Mouse (Mus musculus) megakaryocyte progenitor cell, adult 5-6 weeks (primary cell): ENCODE measurements at regions not wholly inside any gene's neighbourhood (a gene's known extent, or its start where the extent isn't known, plus 50 kb on each side); places are given as distances from the start of the nearest gene placed in this dataset.

Experiments used
- ATAC-seq: replicated peaks from 2 replicates; pipeline ENCODE4 v1.8.0; 2016; ENCODE audit warnings: mild to moderate bottlenecking, moderate TSS enrichment, inconsistent platforms; ENCODE audit not compliant: poor library complexity

- ATAC-seq, result no peak
Observed at GRCm38 (mm10) chr8:34709911-34710733, 598.6 kb upstream of the Gm10131 start.

- ATAC-seq, result no peak
Observed at GRCm38 (mm10) chr8:34709316-34709715, 597.8 kb upstream of the Gm10131 start.

GRCm38 (mm10) chr8:34703351-34703750 is 591.8 kb upstream of the Gm10131 start:
- ATAC-seq, result no peak

- ATAC-seq, result no peak
Observed at GRCm38 (mm10) chr8:34702806-34703205, 591.3 kb upstream of the Gm10131 start.

- ATAC-seq, result no peak
Observed at GRCm38 (mm10) chr8:34699015-34699414, 587.5 kb upstream of the Gm10131 start.

- no peak for ATAC-seq
Observed at GRCm38 (mm10) chr8:34696365-34696764, 584.8 kb upstream of the Gm10131 start.

GRCm38 (mm10) chr8:34692606-34693005 is 581.1 kb upstream of the Gm10131 start:
- peak; percentile 39; the same call in 1 of the 2 replicates for ATAC-seq

- no peak for ATAC-seq
Observed at GRCm38 (mm10) chr8:34691776-34692175, 580.2 kb upstream of the Gm10131 start.

- peak; percentile 91 for ATAC-seq
Observed at GRCm38 (mm10) chr8:34689825-34690493, 578.4 kb upstream of the Gm10131 start.

GRCm38 (mm10) chr8:34689049-34689824 is 577.7 kb upstream of the Gm10131 start:
- ATAC-seq, result no peak; the same call in 1 of the 2 replicates

GRCm38 (mm10) chr8:34688396-34689048 is 577.0 kb upstream of the Gm10131 start:
- ATAC-seq, result no peak

GRCm38 (mm10) chr8:34686371-34686770 is 574.8 kb upstream of the Gm10131 start:
- no peak for ATAC-seq

- ATAC-seq, result no peak
Observed at GRCm38 (mm10) chr8:34684683-34685082, 573.1 kb upstream of the Gm10131 start.

- no peak for ATAC-seq
Observed at GRCm38 (mm10) chr8:34683173-34683572, 571.6 kb upstream of the Gm10131 start.

GRCm38 (mm10) chr8:34682221-34682620 is 570.7 kb upstream of the Gm10131 start:
- no peak for ATAC-seq

GRCm38 (mm10) chr8:34679565-34680291 is 568.2 kb upstream of the Gm10131 start:
- no peak for ATAC-seq

- no peak for ATAC-seq
Observed at GRCm38 (mm10) chr8:34678879-34679278, 567.3 kb upstream of the Gm10131 start.

GRCm38 (mm10) chr8:34671716-34672115 is 560.2 kb upstream of the Gm10131 start:
- ATAC-seq, result peak; percentile 60

- peak; percentile 83 for ATAC-seq
Observed at GRCm38 (mm10) chr8:34670930-34671715, 559.6 kb upstream of the Gm10131 start.
